In genomic region chr16:93746957-93747356, GRCm38 (mm10) we compare ENCODE assay signal across 12 mouse cellular contexts. TPM values are rescaled to one million over a fixed set of nuclear protein-coding genes. Genes with fewer than 3 reads are reported as not detected.
A peak's percentile ranks its signal among the peaks of the same experiment; 100 is the strongest.
DNase-seq lines count a peak whose midpoint lies in the region; ATAC-seq and TF ChIP-seq lines count a peak whose summit lies in the region.
"Had no signal": no experiment of that assay in that cellular context is flagged by ENCODE, and none has a peak within 500 bp of the region (broad histone marks: within the 10 kb centered on the region; RNA-seq: fewer than 3 reads in every experiment).

No protein-coding gene starts in this region.

- H3K9me3 ChIP-seq in hindbrain, postnatal 0 days (ENCODE audit: low read length), result no peaks in the 10 kb centered on the region
- H3K9me3 ChIP-seq in hindbrain, embryonic 11.5 days (ENCODE audit: control insufficient read depth, low read length), result no peaks in the 10 kb centered on the region
- H3K9me3 ChIP-seq: heart, embryonic 10.5 days; limb, embryonic 12.5 days had no signal

- no peaks in the 10 kb centered on the region for H3K4me1 ChIP-seq in hindbrain, postnatal 0 days (ENCODE audit: insufficient read depth, low read length)
- H3K4me1 ChIP-seq in hindbrain, embryonic 11.5 days (replicated peaks; ENCODE audit: control insufficient read depth, insufficient read depth, low read length), result no peaks in the 10 kb centered on the region
- H3K4me1 ChIP-seq: limb, embryonic 12.5 days had no signal

- no peak overlapping the region for H3K9ac ChIP-seq in hindbrain, postnatal 0 days (replicated peaks; ENCODE audit: low read length)
- no peak overlapping the region for H3K9ac ChIP-seq in hindbrain, embryonic 11.5 days (ENCODE audit: low read depth, low read length)
- H3K9ac ChIP-seq: limb, embryonic 12.5 days had no signal

- WGBS in hindbrain, postnatal 0 days, result 95% methylated on average over 4 of the region's 4 CpGs
- 94% methylated on average over 4 of the region's 4 CpGs for WGBS in hindbrain, embryonic 11.5 days

- peak; percentile 50 for TF ChIP-seq CTCF in hindbrain, postnatal 0 days (IDR thresholded peaks at IDR 0.05; ENCODE audit: low read depth)

- H3K4me3 ChIP-seq in hindbrain, postnatal 0 days (ENCODE audit: low read length), result no peak overlapping the region
- H3K4me3 ChIP-seq in hindbrain, embryonic 11.5 days (ENCODE audit: low read depth, low read length), result no peak overlapping the region
- H3K4me3 ChIP-seq: heart, embryonic 10.5 days; limb, embryonic 12.5 days had no signal

- no peak overlapping the region for H3K4me2 ChIP-seq in hindbrain, postnatal 0 days (ENCODE audit: low read depth, low read length)
- H3K4me2 ChIP-seq in hindbrain, embryonic 11.5 days (replicated peaks; ENCODE audit: low read depth, low read length), result no peak overlapping the region
- H3K4me2 ChIP-seq: limb, embryonic 12.5 days had no signal

- DNase-seq in hindbrain, postnatal 0 days (ENCODE audit: low spot score), result peak; percentile 30
- no peak for DNase-seq in hindbrain, embryonic 11.5 days (ENCODE audit: low spot score)
- peak; percentile 21 to 24 for DNase-seq in B cell, adult 2 months
- peak; percentile 47 for DNase-seq in ES-CJ7 (ENCODE audit: low read depth, low spot score)
- DNase-seq in lung, postnatal 25 days (ENCODE audit: low spot score), result peak; percentile 47
- no peak for DNase-seq in frontal cortex, postnatal 14 days (ENCODE audit: low spot score in 2 of 2)
- DNase-seq in layer of hippocampus, adult 18-20 months (ENCODE audit: low spot score in 2 of 2), result no peak
- DNase-seq: cerebellum, adult 9-11 months; kidney, adult 18-20 months had no signal

- no peaks in the 10 kb centered on the region for H3K27me3 ChIP-seq in hindbrain, postnatal 0 days (ENCODE audit: insufficient read depth, low read length)
- no peaks in the 10 kb centered on the region for H3K27me3 ChIP-seq in hindbrain, embryonic 11.5 days (ENCODE audit: control insufficient read depth, insufficient read depth, low read length)
- H3K27me3 ChIP-seq: limb, embryonic 12.5 days had no signal

- no peak overlapping the region for H3K27ac ChIP-seq in hindbrain, postnatal 0 days
- no peak overlapping the region for H3K27ac ChIP-seq in hindbrain, embryonic 11.5 days (ENCODE audit: low read depth, low read length)
- H3K27ac ChIP-seq: heart, embryonic 10.5 days; limb, embryonic 12.5 days had no signal

- H3K36me3 ChIP-seq in hindbrain, postnatal 0 days (ENCODE audit: insufficient read depth, low read length), result no peaks in the 10 kb centered on the region
- no peaks in the 10 kb centered on the region for H3K36me3 ChIP-seq in hindbrain, embryonic 11.5 days (ENCODE audit: control insufficient read depth, insufficient read depth, low read length)
- H3K36me3 ChIP-seq: heart, embryonic 10.5 days; limb, embryonic 12.5 days had no signal

- no peak for ATAC-seq in hindbrain, postnatal 0 days
- no peak for ATAC-seq in hindbrain, embryonic 11.5 days (ENCODE audit: low FRiP score)
- ATAC-seq: activated CD4-positive, CD25-positive, alpha-beta regulatory T cell, adult 4 months had no signal

RNA-seq across cellular contexts. Expression of gene Dop1b, which starts 35.3 kb away (rescaled TPM):
- total RNA-seq in hindbrain, postnatal 0 days (2014; rRNA removed), result 60.9 and 74.8 TPM in 2 replicates
- 25.4 and 26.8 TPM in 2 replicates for polyA plus RNA-seq in hindbrain, postnatal 0 days (2015; fragmentation: Nextera tagmentation; extraction: Ambion mirVana)
- polyA plus RNA-seq in hindbrain, embryonic 11.5 days (2014; fragmentation: Nextera tagmentation; extraction: Ambion mirVana), result 15.7 and 19.6 TPM in 2 replicates
- 10 to 100 TPM; 90.5 to 95.7 TPM for total RNA-seq in layer of hippocampus, adult 18-20 months (2021)

Comparison
In these comparisons a context has a peak if more than half of its experiments do, and no peak if none do; other contexts are left out.
1. DNase-seq: peak in hindbrain, postnatal 0 days (single experiment), B cell, adult 2 months (2 of 2), ES-CJ7 (single experiment) and lung, postnatal 25 days (single experiment); none in hindbrain, embryonic 11.5 days (single experiment), frontal cortex, postnatal 14 days (0 of 2) and layer of hippocampus, adult 18-20 months (0 of 2).